Mouse (Mus musculus) liver, adult 2 months (tissue): ENCODE results near the gene Acad8.

Experiments used
- CTCF ChIP-seq: fragments of 200-500 bp; IDR thresholded peaks from 2 replicates; pipeline ENCODE4 v1.5.1; 2011; ENCODE audit warnings: low read depth, low read length, control low read depth
- POLR2A ChIP-seq: fragments of 200-500 bp; IDR thresholded peaks from 2 replicates; pipeline ENCODE4 v1.6.1; 2011; ENCODE audit warnings: low read length, control low read depth; ENCODE audit not compliant: insufficient read depth; ENCODE audit errors: extremely low read depth

- TF ChIP-seq CTCF, result no peak
- TF ChIP-seq POLR2A, result no peak
Measured at GRCm38 (mm10) chr9:27023681-27024080, 24.3 kb upstream of the Acad8 start.
